Mouse (Mus musculus): Measurements from ENCODE around the gene Tsc2.

The Tsc2 gene

DNA sequence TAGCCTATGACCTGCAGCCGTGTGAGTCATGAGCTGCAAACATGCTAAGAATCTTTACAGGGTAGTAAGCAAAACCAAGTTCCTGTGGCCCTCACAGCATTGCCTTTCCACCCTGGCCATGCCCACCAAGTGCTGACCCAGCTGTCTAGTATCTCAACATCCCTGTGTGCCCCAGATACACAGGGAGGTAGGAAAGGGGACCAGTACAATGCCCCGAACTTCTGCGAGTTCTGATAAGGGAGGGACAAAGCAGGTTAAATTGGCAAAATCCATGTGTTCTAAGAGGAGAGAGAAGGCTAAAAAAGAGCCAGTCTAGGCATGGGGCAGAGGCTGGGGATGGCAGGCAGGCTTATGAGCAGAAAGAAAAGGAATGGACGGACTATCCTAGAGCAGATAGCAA lies 24.1 kb downstream of the Tsc2 start:
- DNase-seq: no peak

DNA sequence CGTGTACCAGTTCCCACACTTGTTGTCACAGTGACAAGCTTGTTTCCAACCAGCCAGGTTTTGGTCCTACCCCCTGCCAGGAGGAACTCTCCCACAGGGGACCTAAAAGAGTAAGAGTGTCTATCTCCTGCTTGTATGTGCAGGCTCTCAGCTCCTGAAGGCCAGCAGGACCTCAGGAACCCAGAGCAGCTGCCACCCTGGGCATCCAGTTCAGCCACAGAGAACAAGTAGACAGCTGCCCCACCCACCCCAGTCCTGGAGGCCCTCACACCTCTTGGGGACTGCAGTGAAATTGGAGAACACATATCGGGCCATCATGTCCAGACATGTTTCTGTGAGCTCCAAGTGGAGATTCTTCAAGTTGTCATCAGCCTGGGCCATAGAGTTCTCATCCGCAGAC lies 27.9 kb downstream of the Tsc2 start:
- DNase-seq: no peak

DNA sequence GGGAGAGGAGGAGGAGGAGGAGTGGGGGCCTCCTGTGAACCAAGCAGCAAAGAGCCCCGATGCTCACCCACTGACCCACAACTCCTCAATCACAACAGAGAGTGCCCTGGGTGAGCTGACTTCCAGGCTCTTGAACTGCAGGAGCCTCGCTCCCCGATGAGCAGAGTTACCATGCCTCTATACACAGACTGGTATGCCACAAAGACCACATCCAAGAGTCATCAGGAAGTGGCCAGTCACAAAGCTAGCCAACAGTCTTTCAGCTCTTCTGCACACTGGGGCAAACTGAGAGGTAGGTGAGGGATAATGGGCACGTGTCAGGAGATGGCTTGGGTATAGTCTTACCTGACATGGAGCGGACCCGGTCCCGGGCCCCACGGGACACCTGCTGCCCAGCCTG lies 28.5 kb downstream of the Tsc2 start:
- DNase-seq: no peak

DNA sequence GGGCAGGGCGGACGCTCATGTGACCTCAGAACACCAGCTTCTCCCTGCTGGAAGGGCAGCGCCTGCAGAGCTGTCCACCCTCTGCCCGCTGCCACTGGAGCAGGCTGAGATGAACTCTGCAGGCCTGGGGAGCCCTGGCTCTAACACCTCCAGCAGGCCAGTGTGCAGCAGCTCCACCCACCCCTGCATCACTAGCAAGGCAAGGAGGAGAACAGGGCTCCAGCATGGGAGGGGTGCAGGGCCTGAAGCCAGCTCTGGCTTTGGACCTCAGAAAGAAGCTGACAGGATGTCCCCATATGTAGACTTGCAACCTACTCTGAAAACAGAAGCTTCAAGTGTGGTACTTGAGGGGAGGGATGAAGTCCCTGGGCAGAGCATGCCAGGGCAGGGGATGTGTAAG lies 31.9 kb downstream of the Tsc2 start:
- no peak for DNase-seq

DNA sequence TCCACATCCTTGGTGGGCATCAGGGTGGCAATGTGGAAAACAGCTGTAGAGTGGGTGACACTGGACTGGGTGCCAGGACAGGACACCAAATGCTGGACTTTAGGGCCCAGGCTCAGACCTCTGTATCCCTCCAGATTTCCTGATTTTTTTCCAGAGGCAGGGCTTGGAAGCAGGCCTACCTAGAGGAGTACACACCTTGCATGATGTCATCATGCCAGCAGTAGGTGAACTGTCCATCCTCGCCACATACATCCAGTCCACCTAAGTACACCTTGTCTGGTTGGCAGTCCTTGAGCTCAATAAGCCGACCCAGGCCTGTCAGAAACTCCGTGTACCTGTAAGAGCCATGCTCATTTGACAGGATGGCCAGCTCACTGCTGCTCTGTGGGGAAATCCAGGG lies 34.4 kb downstream of the Tsc2 start:
- DNase-seq: no peak

DNA sequence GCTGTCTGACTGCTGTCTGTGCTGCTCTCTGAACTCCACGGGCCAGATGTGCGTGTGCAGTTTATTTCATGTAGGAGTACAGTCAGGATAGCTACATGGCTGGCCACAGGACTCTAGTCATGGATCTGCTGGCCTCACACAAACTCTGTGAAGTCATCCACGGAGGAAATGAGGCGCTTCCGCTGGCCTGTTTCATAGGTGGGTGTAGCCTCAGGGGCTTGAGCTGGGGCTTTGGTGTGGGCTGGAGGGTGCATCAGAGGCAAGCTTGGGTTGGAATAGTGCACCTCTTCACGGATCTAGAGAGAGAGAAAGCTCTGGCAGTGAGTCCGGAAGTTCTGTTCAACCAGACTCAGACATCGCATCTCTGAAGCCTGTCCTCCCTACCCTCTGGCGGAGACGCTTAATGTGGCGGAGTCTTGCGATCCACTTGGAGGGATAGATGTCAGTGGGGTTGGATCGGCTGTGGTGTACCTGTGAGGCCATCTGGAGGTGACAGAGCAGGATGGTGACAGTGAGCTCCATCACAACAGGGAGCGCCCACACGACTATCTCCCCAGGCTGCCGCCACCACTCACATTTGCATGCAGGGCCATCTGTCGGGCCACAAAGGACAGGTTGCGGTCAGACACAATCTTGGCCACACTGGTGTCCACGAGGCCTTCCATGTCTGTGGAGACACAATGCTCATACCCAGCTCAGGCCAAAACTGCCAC lies 35.8 kb downstream of the Tsc2 start:
- no peak for DNase-seq

DNA sequence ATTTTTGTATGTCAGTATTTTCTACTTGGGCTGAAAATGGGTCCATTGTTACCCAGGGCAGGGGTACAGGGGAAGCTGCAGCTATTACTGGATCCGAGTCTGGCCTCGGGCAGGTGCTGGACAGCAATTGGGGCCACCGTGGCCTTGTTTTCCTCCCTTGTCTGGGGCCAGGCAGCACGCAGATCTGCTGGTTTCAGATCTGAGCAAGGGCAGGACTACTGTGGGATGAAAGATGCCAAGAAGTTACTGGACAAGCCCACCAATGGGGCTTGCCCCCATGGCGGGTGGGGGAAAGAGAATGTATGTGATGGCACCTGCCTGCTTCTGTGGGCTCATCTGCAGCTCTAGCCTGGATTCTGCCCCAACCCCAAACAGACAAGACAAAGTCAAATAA lies 36.4 kb downstream of the Tsc2 start:
- DNase-seq: no peak

DNA sequence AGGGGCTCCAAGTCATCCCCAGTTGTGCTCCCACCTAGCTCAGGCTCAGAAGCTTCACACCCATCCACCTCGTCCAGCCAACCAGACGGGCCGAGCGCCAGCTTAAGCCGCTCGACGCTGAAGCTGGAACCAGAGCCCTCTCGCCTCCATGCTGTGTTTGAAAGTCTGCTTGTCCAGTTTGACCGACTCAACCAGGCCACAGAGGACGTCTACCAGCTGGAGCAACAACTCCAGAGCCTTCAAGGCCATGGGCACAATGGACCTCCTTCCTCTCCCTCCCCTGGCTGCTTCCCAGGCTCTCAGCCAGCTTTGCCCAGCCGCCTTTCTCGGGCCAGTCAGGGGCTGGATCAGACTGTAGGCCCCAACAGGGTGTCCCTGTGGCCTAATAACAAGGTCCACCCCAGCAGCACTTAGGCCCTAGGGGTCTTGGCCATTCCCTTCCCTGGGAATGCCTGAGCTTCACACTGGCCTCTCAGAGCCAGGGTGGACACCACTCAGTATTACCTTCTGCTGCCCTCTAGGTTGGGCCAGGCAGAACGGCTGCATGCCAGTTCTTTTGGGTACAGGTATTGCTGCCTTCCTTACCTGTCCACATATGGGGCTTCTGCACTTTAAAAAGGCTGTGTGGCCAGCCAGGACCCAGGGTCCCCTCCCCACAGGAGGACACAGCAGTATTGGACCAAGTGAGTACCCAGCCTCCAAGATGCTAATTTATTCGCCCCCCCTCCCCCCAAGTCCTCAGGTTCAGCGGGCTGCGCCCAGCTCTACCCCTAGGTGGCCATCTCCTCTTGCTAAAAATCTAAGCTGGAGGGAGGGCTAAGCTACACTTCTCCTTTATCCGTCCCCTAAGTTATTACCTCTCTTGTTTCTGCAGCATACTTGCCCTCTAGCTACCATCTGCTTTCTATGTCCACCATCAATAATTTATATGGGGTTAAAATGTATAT lies 37.0 kb downstream of the Tsc2 start:
- no peak for DNase-seq

DNA sequence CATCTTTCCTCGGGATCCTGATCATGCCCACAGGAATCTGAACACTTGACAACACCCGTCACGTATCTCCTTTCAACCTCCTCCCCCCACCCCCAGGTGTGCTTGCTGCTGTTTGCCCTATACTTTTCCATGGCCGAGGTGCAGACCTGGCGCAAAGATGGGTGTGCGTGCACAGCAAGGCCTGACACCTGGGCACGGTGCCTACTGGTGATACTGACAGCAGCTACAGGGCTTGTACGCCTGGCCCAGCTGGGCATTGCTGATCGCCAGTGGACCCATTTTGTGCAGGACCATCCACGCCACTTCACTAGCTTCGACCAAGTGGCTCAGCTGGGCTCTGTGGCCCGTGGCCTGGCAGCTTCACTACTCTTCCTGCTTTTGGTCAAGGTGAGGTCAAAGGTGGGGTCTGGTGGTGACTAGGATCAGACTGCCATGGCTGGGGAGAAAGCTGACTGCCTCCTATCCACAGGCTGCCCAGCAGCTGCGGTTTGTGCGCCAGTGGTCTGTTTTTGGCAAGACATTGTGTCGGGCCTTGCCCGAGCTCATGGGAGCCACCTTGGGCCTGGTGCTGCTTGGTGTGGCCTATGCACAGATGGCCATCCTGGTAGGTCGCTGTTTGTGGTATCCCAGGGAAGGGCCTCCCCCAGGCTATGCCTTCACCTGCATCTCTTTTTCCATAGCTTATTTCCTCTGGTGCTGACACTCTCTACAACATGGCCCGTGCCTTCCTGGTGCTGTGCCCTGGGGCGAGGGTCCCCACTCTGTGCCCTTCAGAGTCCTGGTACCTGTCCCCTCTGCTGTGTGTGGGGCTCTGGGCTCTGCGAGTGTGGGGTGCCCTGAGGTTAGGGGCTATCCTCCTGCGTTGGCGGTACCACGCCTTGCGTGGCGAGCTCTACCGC lies 38.2 kb downstream of the Tsc2 start:
- no peak for DNase-seq

DNA sequence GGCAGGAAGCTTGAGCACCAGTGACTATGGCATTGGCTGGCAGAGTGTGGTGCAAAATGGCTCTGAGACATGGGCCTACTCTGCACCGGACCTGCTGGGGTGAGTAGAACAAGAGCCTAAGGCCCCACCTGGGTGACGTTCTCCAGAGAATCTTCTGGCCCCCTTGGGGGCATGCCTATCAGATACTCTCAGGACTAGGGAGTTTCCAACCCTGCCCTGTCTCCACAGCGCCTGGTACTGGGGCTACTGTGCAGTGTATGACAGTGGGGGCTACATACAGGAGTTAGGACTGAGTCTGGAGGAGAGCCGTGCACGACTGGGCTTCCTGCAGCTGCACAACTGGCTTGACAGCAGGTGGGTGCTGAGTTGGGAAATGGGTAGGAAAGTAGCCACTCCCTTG lies 39.2 kb downstream of the Tsc2 start:
- DNase-seq: no peak

DNA sequence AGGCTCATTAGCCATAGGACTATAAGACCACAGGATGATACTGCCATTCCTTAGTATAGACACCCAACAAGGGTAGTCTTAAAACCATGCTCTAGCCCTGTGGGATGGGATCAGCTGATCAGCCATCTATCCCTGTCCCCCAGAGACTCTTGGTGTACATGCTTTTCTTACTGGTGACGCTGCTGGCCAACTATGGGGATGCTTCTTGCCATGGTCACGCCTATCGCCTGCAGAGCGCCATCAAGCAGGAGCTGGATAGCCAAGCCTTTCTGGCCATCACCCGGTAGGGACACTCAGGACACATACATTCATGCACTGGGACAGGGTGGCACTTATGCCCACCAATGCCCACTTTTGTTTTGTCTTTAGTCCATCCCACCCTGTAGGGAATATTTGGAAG lies 40.7 kb downstream of the Tsc2 start:
- no peak for DNase-seq

DNA sequence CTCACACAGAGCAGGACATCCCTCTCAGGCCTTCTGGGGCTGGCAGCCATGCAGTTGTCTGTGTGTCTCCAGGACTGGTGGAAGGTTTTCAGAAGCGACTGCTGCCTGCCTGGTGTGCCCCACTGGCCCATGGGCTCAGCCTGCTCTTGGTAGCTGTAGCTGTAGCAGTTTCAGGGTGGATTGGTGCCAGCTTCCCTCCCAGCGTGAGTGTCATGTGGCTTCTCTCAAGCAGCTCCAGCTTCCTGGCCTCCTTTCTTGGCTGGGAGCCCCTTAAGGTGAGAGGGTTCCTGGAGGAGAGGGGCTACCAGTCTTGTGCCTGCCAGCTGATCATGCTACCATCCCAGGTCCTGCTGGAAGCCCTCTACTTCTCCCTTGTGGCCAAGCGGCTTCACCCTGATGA lies 41.5 kb downstream of the Tsc2 start:
- DNase-seq: no peak

DNA sequence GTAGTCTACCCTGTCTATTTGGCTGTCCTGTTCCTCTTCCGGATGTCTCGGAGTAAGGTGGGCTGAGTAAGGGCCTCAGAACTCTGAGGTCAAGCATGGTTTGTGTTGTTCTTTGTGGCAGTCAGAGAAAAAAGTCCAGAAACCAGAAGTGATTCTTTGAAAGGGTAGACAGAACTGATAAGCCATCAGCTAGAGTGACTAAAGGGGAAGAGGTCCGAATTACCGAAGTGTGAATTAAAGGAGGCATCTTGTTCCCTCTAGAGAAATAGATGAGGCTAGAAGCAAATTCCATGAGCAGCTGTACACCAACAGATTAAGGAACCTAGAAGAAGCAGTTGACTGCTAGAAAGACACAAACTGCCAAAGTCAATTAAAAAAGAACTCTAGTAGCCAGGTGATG lies 45.9 kb downstream of the Tsc2 start:
- DNase-seq: no peak

DNA sequence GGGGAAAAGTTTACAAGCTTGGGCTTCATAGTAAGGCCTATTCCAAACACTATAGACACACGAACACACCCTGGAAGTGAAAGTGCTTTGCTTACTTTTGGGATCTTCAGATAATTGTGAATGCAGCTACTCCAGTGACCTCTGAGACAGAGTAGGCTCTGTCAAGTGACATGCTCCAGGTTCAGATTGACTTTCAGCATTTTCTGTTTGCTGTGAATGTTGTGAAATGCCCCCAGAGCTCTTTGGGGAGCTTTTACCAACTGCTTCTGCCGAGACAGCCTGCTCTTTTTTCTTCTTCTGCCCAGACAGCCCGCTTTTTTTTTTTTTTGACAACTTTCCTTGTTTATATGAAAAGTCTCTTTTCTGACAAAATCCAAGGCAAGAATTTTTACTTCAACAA lies 47.9 kb downstream of the Tsc2 start:
- DNase-seq: no peak

DNA sequence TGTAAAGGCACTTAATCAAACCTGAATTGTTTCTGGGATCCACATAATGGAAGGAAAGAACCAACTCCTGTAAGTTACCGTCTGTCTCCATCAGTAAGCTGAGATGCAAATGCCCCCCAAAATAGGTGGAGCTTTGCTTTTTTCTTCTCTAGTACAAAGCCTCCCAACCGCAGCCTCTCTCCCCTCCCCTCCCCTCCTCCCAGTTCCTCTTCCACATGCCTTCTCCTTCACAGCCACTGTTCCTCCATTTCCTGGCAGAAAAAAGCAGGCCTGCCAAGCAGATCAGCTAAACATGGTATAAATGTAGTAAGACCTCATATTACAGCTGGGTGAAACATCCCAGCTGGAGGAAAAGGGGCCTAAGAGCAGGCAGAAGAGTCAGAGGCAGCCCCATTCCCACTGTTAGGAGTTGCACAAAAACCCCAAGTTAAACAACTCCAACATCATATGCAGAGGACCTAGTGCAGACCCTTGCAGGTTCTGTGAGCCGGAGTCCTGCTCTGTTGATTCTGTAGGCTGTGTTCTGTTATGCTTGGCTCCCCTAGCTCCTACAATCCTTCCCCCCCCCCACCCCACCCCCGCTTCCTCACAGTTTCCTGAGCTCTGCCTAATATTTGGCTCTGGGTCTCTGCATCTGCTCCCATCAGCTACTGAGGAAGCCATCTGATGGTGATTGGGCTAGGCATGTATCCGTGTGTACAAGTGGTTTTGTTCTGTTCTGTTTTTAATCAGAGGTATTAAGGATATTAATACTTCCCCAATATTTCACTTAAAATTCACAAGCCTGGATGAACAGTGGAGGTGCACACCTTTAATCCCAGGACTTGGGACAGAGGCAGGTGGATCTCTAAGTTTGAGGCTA lies 48.6 kb downstream of the Tsc2 start:
- DNase-seq: no peak

DNA sequence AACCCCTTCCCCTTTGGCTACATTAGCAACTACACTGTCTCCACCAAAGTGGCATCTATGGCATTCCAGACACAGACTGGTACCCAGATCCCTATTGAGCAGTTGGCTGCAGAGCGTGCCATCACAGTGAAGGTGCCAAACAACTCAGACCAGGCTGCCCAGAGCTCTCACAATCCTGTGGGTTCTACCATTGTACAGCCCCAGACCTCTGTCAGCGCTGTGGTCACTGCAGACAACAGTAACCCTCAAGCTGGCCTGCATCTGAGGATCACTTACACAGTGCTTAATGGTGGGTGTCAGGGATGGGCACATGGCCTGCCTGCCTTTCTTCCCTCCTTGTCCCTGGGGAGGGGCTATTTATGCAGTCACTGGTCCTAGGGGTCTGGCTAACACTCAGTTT lies 52.1 kb downstream of the Tsc2 start:
- no peak for DNase-seq

DNA sequence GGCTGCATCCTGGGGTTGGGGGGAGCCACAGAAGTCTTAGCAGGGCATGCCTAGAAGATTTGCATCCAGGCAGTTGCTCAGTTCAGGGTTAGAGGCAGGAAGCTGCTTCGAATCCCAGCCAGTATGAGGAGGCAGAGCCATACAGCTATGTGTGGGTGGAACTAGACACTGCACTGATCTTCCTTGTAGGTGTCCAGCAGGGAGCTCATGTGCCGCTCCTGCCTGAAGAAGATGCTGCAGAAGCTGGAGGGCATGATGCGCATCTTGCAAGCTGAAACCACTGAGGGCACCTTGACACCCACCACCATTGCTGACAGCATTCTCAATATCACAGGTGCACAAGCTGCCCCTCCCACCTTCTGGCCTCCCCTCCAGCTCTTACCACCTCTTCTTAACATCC lies 52.9 kb downstream of the Tsc2 start:
- DNase-seq: no peak

DNA sequence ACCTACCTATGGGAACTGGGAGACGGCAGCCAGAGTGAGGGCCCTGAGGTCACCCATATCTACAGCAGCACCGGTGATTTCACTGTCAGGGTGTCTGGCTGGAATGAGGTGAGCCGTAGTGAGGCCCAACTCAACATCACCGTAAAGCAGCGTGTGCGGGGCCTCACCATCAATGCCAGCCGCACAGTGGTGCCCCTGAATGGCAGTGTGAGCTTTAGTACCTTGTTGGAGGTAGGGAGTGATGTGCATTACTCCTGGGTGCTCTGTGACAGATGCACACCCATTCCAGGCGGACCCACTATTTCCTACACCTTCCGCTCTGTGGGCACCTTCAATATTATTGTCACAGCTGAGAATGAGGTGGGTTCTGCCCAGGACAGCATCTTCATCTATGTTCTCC lies 58.6 kb downstream of the Tsc2 start:
- no peak for DNase-seq

DNA sequence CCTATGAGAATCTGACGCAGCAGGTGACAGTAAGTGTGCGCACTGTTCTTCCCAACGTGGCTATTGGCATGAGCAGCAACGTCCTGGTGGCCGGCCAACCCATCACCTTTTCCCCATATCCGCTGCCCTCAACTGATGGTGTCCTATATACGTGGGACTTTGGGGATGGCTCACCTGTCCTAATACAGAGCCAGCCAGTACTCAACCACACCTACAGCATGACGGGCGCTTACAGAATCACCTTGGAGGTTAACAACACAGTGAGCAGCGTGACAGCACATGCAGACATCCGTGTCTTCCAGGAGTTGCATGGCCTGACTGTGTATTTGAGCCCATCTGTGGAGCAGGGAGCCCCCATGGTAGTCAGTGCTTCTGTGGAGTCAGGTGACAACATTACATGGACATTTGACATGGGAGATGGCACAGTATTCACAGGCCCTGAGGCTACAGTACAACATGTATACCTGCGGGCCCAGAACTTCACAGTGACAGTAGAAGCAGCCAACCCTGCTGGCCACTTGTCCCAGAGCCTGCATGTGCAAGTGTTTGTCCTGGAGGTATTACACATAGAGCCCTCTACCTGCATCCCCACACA lies 59.7 kb downstream of the Tsc2 start:
- DNase-seq: no peak

DNA sequence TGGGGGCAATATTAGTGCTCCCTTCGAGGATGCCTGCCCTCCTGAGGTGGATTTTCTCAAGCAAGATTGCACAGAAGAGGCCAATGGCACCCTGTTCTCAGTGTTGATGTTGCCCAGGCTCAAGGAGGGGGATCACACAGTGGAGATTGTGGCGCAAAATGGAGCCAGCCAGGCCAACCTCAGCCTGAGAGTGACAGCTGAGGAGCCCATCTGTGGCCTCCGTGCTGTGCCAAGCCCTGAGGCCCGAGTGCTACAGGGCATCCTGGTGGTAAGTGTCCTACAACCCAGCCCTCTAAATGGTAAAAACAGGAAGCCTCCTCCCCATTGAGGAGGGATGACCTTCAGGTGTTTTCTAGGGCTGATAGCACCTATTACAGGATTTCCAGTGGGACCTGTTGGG lies 62.6 kb downstream of the Tsc2 start:
- DNase-seq: no peak

DNA sequence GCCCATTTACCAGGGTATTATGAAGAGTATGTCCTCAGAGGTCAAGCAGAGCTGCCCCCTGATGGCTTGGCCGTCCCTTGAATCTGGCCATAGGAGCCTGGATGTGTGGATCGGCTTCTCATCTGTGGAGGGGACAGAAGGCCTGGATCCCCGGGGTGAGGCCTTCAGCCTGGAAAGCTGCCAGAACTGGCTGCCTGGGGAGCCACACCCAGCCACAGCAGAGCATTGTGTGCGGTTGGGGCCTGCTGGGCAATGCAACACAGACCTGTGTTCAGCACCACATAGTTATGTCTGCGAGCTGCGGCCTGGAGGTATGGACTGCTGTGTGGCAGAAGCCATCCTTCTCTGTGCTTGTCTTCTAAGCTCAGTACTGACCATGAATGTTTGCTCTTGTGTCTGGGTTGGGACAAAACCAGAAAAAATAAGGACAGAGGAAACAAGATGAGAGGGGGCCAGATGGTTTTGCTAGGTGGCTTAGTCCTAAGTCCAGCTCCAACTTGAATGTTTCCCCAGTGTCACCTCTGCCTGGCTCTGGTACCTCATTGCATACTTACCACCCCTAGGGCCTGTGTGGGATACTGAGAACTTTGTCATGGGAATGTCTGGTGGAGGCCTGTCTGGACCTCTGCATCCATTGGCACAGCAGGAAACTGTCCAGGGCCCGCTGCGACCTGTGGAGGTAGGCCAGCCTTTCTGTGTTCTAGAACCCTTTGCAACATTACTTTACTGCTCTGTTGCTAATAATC lies 65.2 kb downstream of the Tsc2 start:
- DNase-seq: no peak

Data from right cerebral cortex, postnatal 4 days (tissue).